Mouse (Mus musculus) small intestine, adult 10 weeks (tissue): Measurements from ENCODE around the gene Mfsd5. TPM values are rescaled to one million over a fixed set of nuclear protein-coding genes. Genes with fewer than 3 reads are reported as not detected.

Experiments used
- polyA plus RNA-seq: library from polyadenylated mRNA; stranded (reverse); fragments of 350-450 nt; fragmentation: Illumina TruSeq; extraction: RNeasy Lipid Tissue Mini Kit (QIAGEN cat#74804); gene quantifications from one replicate; pipeline ENCODE4 v1.2.3, GENCODE M21; 2014; ENCODE audit warnings: low replicate concordance

The Mfsd5 gene
- 0.78 TPM for polyA plus RNA-seq

GRCm38 (mm10) chr15:102279092-102279782 is at the start of gene Mfsd5:
Gene Mfsd5 (plus strand): TSS chr15:102279454.

DNA sequence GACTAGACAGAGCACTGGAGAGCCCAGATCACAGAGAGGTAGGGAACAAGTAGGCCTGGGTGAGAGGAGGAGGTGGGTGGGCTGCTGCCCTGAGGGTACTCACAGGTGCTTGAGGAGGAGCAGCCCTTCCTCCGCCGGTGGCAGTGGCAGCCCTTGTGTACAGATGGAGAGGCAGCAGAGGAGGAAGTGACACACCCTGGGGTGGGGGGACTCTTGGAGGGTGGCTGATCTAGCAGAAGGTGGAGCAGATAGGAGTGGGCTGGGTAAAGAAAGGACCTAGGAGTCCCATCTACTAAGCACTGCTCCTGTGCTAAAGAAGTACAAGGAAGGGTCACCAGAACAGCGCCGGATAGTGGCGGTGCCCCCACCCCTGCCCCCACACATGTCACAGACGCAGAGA is 47.5 kb upstream of the Mfsd5 start, which contains the start of gene Itgb7:
Gene Itgb7, minus strand, starts transcription at position 197 of the 400 bp plus-strand sequence.

GRCm38 (mm10) chr15:102257202-102258075 is 21.8 kb upstream of the Mfsd5 start, which contains the start of gene Rarg:
Gene Rarg (minus strand): TSS chr15:102257517.

GRCm38 (mm10) chr15:102270274-102270960 is 8.8 kb upstream of the Mfsd5 start, which contains the start of gene Gm9918:
Gene Gm9918 (plus strand): TSS chr15:102270563.

GRCm38 (mm10) chr15:102295633-102296367 is 16.5 kb downstream of the Mfsd5 start, which contains the start of gene Espl1:
Gene Espl1 (plus strand): TSS chr15:102296266.

DNA sequence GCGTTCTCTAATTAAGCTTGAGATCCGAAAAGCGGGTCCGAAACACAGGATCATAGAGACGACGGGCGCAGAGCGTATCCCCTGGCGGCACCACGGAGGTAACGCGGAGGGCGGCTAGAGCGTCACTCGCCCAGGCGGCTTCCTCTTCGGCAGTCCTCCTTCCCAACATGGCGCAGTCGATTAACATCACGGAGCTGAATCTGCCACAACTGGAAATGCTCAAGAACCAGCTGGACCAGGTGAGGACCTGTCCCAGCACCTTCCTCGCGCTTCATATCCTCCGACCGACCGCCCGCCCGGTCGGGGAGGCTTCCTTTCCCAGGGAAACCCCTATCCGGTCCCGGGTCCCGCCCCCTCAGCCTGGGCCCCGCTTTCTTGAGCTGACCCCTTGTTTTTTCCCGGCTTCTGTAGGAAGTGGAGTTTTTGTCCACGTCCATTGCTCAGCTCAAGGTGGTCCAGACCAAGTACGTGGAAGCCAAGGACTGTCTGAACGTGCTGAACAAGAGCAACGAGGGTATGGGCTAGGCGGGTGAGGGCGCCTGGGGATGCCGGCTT is 46.8 kb downstream of the Mfsd5 start, which contains the start of gene Pfdn5:
Gene Pfdn5, plus strand, starts transcription at position 95 of the 555 bp plus-strand sequence.

Other genes with a start within 250 kb of the Mfsd5 start
- 159 TPM for gene Eif4b, start 205.7 kb upstream of the Mfsd5 start, polyA plus RNA-seq
- gene Tns2, start 179.0 kb upstream of the Mfsd5 start, polyA plus RNA-seq: 6.5 TPM
- gene Spryd3, start 143.2 kb upstream of the Mfsd5 start, polyA plus RNA-seq: 0.30 TPM
- gene Igfbp6, start 135.1 kb upstream of the Mfsd5 start, polyA plus RNA-seq: not detected
- 11.7 TPM for gene Soat2, start 128.9 kb upstream of the Mfsd5 start, polyA plus RNA-seq
- 17.0 TPM for gene Zfp740, start 76.2 kb upstream of the Mfsd5 start, polyA plus RNA-seq
- 6.3 TPM for gene Csad, start 74.7 kb upstream of the Mfsd5 start, polyA plus RNA-seq
- not detected for gene Itgb7, start 47.5 kb upstream of the Mfsd5 start, polyA plus RNA-seq
- 0.48 TPM for gene Rarg, start 21.9 kb upstream of the Mfsd5 start, polyA plus RNA-seq
- not detected for gene Gm9918, start 8.9 kb upstream of the Mfsd5 start, polyA plus RNA-seq
- gene Espl1, start 16.8 kb downstream of the Mfsd5 start, polyA plus RNA-seq: 0.19 TPM
- 6.2 TPM for gene Pfdn5, start 46.7 kb downstream of the Mfsd5 start, polyA plus RNA-seq
- 5.8 TPM for gene Myg1, start 52.3 kb downstream of the Mfsd5 start, polyA plus RNA-seq
- gene Aaas, start 71.3 kb downstream of the Mfsd5 start, polyA plus RNA-seq: 4.4 TPM
- not detected for gene Sp7, start 87.7 kb downstream of the Mfsd5 start, polyA plus RNA-seq
- gene Sp1, start 126.7 kb downstream of the Mfsd5 start, polyA plus RNA-seq: 83.0 TPM
- not detected for gene Amhr2, start 165.9 kb downstream of the Mfsd5 start, polyA plus RNA-seq
- 223 TPM for gene Prr13, start 179.6 kb downstream of the Mfsd5 start, polyA plus RNA-seq
- gene Pcbp2, start 191.1 kb downstream of the Mfsd5 start, polyA plus RNA-seq: 488 TPM
- gene Gm10337, start 224.3 kb downstream of the Mfsd5 start, polyA plus RNA-seq: not detected
- 0.93 TPM for gene Map3k12, start 237.6 kb downstream of the Mfsd5 start, polyA plus RNA-seq
- gene Tarbp2, start 238.7 kb downstream of the Mfsd5 start, polyA plus RNA-seq: 1.7 TPM
- not detected for gene Npff, start 245.5 kb downstream of the Mfsd5 start, polyA plus RNA-seq